Mouse (Mus musculus) kidney, adult 2 months (tissue): ENCODE measurements around the gene Tesk2.
A peak's percentile ranks its signal among the peaks of the same experiment; 100 is the strongest.

ENCODE experiments used
- CTCF ChIP-seq: fragments of 200-500 bp; conservative IDR thresholded peaks from 2 replicates; pipeline ENCODE4 v1.5.1; 2011; ENCODE audit warnings: low read depth, mild to moderate bottlenecking, control low read depth, low read length, moderate library complexity, mixed read lengths; ENCODE audit not compliant: insufficient read depth, insufficient read length
- POLR2A ChIP-seq: fragments of 200-500 bp; IDR thresholded peaks from one replicate; pipeline ENCODE4 v1.6.1; 2011; ENCODE audit warnings: low read depth, low read length, control low read depth

GRCm38 (mm10) chr4:116776391-116776790, 55.6 kb downstream of the Tesk2 start:
- TF ChIP-seq POLR2A (no peak), CTCF (peak; percentile 29; the same call in 1 of the 2 replicates)
